16 mouse cellular contexts compared by ENCODE assay signal in genomic region chr11:76484033-76484432, GRCm38 (mm10).
DNase-seq lines count a peak whose midpoint lies in the region; ATAC-seq and TF ChIP-seq lines count a peak whose summit lies in the region.
"Had no signal": no experiment of that assay in that cellular context is flagged by ENCODE, and none has a peak within 500 bp of the region (broad histone marks: within the 10 kb centered on the region; RNA-seq: fewer than 3 reads in every experiment).

No protein-coding gene starts in this region.

- WGBS in kidney, embryonic 15.5 days: 83% methylated on average over 2 of the region's 2 CpGs
- WGBS in intestine, postnatal 0 days: 67% methylated on average over 2 of the region's 2 CpGs

- no peak for TF ChIP-seq CTCF in intestine, postnatal 0 days (IDR thresholded peaks at IDR 0.05; ENCODE audit: low read depth)

- H3K4me3 ChIP-seq in kidney, embryonic 15.5 days (replicated peaks): no peak overlapping the region
- H3K4me3 ChIP-seq in intestine, postnatal 0 days (ENCODE audit: low read depth, low read length): no peak overlapping the region
- H3K4me3 ChIP-seq: embryonic facial prominence, embryonic 12.5 days; hindbrain, embryonic 13.5 days; neural tube, embryonic 13.5 days had no signal

- no peak overlapping the region for H3K9ac ChIP-seq in kidney, embryonic 15.5 days
- no peak overlapping the region for H3K9ac ChIP-seq in intestine, postnatal 0 days (ENCODE audit: low read depth, low read length)
- H3K9ac ChIP-seq: embryonic facial prominence, embryonic 12.5 days; forebrain, postnatal 0 days; neural tube, embryonic 13.5 days had no signal

- no peaks in the 10 kb centered on the region for H3K27me3 ChIP-seq in kidney, embryonic 15.5 days
- H3K27me3 ChIP-seq in intestine, postnatal 0 days (replicated peaks; ENCODE audit: control insufficient read depth, insufficient read depth, low read length): no peaks in the 10 kb centered on the region
- H3K27me3 ChIP-seq: embryonic facial prominence, embryonic 12.5 days; hindbrain, embryonic 13.5 days; neural tube, embryonic 13.5 days had no signal

- peaks cover 36% of the 10 kb centered on the region for H3K36me3 ChIP-seq in kidney, embryonic 15.5 days
- peaks cover 25% of the 10 kb centered on the region for H3K36me3 ChIP-seq in intestine, postnatal 0 days (ENCODE audit: control insufficient read depth, insufficient read depth)

- ATAC-seq in kidney, embryonic 15.5 days (replicated peaks; ENCODE audit: low FRiP score): no peak
- peak; percentile 16 for ATAC-seq in CD4-positive, CD25-positive, alpha-beta regulatory T cell, adult 4 months
- no peak for ATAC-seq in intestine, postnatal 0 days
- ATAC-seq in megakaryocyte-erythroid progenitor cell, adult 5-6 weeks (replicated peaks; ENCODE audit: low FRiP score, low TSS enrichment, poor library complexity, severe bottlenecking): no peak
- ATAC-seq: activated CD4-positive, CD25-positive, alpha-beta regulatory T cell, adult 4 months; forebrain, postnatal 0 days had no signal

- no peak for DNase-seq in kidney, adult 9 months
- peak; percentile 59 for DNase-seq in A20 (ENCODE audit: low read depth, low spot score)
- DNase-seq in frontal cortex, adult 2 months (ENCODE audit: extremely low spot score in 1 of 2, low spot score in 1 of 2): no peak
- DNase-seq: cerebellum, postnatal 10 days; forebrain, postnatal 0 days; gastrocnemius, postnatal 25 days; midbrain, embryonic 14.5 days; right cerebral cortex, adult 18-20 months had no signal

- H3K4me2 ChIP-seq in kidney, embryonic 15.5 days: no peak overlapping the region
- no peak overlapping the region; the same call in 1 of the 2 replicates for H3K4me2 ChIP-seq in intestine, postnatal 0 days (replicated peaks; ENCODE audit: low read depth)
- H3K4me2 ChIP-seq: embryonic facial prominence, embryonic 12.5 days; hindbrain, embryonic 13.5 days; neural tube, embryonic 13.5 days had no signal

- H3K27ac ChIP-seq in kidney, embryonic 15.5 days: peak overlapping the region; percentile 49; the same call in 1 of the 2 replicates
- H3K27ac ChIP-seq in intestine, postnatal 0 days (ENCODE audit: low read depth, low read length): peak overlapping the region; percentile 95
- H3K27ac ChIP-seq: neural tube, embryonic 13.5 days had no signal

- H3K4me1 ChIP-seq in kidney, embryonic 15.5 days: peaks cover 47% of the 10 kb centered on the region
- peaks cover 30% of the 10 kb centered on the region for H3K4me1 ChIP-seq in intestine, postnatal 0 days (replicated peaks; ENCODE audit: control insufficient read depth, insufficient read depth, low read length)

- H3K9me3 ChIP-seq in kidney, embryonic 15.5 days (replicated peaks): no peaks in the 10 kb centered on the region
- H3K9me3 ChIP-seq in intestine, postnatal 0 days (ENCODE audit: control insufficient read depth): no peaks in the 10 kb centered on the region
- H3K9me3 ChIP-seq: embryonic facial prominence, embryonic 12.5 days; hindbrain, embryonic 13.5 days; neural tube, embryonic 13.5 days had no signal
